Mouse (Mus musculus): ENCODE data around the gene Lpcat3.
A peak's percentile ranks its signal among the peaks of the same experiment; 100 is the strongest.

DNA sequence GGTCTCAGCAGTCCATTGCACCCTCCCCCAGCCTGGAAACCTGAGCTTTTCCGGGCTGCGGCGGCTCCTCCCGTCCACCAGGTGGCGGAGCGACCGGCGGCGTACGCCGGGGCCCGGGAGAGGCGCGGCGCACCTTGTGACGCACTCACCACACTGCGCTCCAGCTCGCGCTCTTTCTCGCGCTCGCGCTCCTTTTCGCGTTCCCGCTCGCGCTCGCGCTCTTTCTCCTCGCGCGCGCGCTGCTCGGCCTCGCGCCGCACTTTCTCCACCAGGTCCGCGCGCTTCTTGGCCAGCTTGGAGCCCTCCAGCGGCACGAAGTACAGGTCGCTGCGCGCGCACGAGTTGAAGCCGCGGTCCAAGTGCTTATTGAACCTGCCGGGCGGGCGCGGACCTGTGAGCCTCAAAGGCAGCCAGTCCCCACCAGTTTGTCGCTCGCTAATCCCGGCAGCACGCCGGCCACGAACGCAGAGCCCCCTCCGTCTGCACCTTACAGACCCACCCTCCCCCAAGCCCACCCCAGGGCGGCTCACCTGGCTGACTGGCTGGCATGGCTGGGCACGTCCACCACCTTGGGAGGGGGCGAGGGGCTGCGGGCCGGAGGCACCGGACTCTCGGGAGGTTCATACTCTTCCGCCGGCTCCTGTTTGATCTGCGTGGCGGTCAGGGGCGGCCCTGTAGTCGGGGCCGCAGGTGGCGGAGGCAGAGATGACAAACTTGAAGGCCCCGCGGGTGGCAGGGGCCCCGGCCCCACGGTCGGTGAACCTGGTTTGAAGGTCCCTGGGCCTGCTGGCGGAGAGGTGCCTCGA is 82.9 kb downstream of the Lpcat3 start:
- TF ChIP-seq CTCF (IDR thresholded peaks at IDR 0.05; ENCODE audit: low read depth) (peak; percentile 89), EP300 (IDR thresholded peaks at IDR 0.05; ENCODE audit: low read depth) (peak; percentile 92)
